Mouse (Mus musculus): ENCODE results near the gene C2cd6. TPM values are rescaled to one million over a fixed set of nuclear protein-coding genes. Genes with fewer than 3 reads are reported as not detected.

Gene C2cd6
- polyA plus RNA-seq (2012; rRNA removed), result not detected in 2 replicates

GRCm38 (mm10) chr1:59094705-59095104, at the start of gene C2cd6:
C2cd6 (minus strand) TSS chr1:59094900.
- no peak for DNase-seq (ENCODE audit: low read depth, low spot score)
- WGBS, result 91% methylated on average over 19 of the region's 19 CpGs

- peak; percentile 29 for DNase-seq (ENCODE audit: low read depth, low spot score)
These were observed 48.1 kb upstream of the C2cd6 start for GRCm38 (mm10) chr1:59142809-59143208.

- DNase-seq (ENCODE audit: low read depth, low spot score), result no peak
- 67% methylated on average over 5 of the region's 5 CpGs for WGBS
These were observed 39.7 kb upstream of the C2cd6 start for GRCm38 (mm10) chr1:59134419-59134818.

- no peak for DNase-seq (ENCODE audit: low read depth, low spot score)
- WGBS, result 64% methylated on average over 7 of the region's 7 CpGs
These were observed 34.2 kb upstream of the C2cd6 start for GRCm38 (mm10) chr1:59128879-59129278.

- WGBS, result 41% methylated on average over 5 of the region's 5 CpGs
- DNase-seq (ENCODE audit: low read depth, low spot score), result no peak
These were observed 30.9 kb upstream of the C2cd6 start for GRCm38 (mm10) chr1:59125558-59125957.

GRCm38 (mm10) chr1:59119720-59120457, 25.2 kb upstream of the C2cd6 start, which contains the start of gene Tmem237:
Tmem237 (minus strand) TSS chr1:59120408.
- peak; percentile 38 for DNase-seq (ENCODE audit: low read depth, low spot score)
- under 1% methylated on average over 74 of the region's 74 CpGs for WGBS

GRCm38 (mm10) chr1:59110524-59110923, 15.8 kb upstream of the C2cd6 start:
- 31% methylated on average over 8 of the region's 8 CpGs for WGBS

GRCm38 (mm10) chr1:59102071-59102470, 7.4 kb upstream of the C2cd6 start:
- no peak for DNase-seq (ENCODE audit: low read depth, low spot score)
- WGBS, result 85% methylated on average over 6 of the region's 6 CpGs

More at GRCm38 (mm10) chr1:59110524-59110923, 15.8 kb upstream of the C2cd6 start:
- no peak for DNase-seq (ENCODE audit: low read depth, low spot score)

GRCm38 (mm10) chr1:59101020-59101419, 6.3 kb upstream of the C2cd6 start:
- 86% methylated on average over 5 of the region's 5 CpGs for WGBS
- DNase-seq (ENCODE audit: low read depth, low spot score), result no peak

GRCm38 (mm10) chr1:59070867-59071266, 23.8 kb downstream of the C2cd6 start:
- no peak for DNase-seq (ENCODE audit: low read depth, low spot score)
- WGBS, result 15% methylated on average over 3 of the region's 3 CpGs

- 10% methylated on average over 3 of the region's 3 CpGs for WGBS
- DNase-seq (ENCODE audit: low read depth, low spot score), result no peak
These were observed 26.7 kb downstream of the C2cd6 start for GRCm38 (mm10) chr1:59067976-59068375.

GRCm38 (mm10) chr1:59063697-59064096, 31.0 kb downstream of the C2cd6 start:
- 36% methylated on average over 3 of the region's 3 CpGs for WGBS

GRCm38 (mm10) chr1:59056955-59057354, 37.7 kb downstream of the C2cd6 start:
- WGBS, result 27% methylated on average over 2 of the region's 2 CpGs

More at GRCm38 (mm10) chr1:59063697-59064096, 31.0 kb downstream of the C2cd6 start:
- no peak for DNase-seq (ENCODE audit: low read depth, low spot score)

GRCm38 (mm10) chr1:59051306-59051705, 43.4 kb downstream of the C2cd6 start:
- DNase-seq (ENCODE audit: low read depth, low spot score), result no peak

More at GRCm38 (mm10) chr1:59056955-59057354, 37.7 kb downstream of the C2cd6 start:
- no peak for DNase-seq (ENCODE audit: low read depth, low spot score)

GRCm38 (mm10) chr1:59037723-59038122, 57.0 kb downstream of the C2cd6 start:
- WGBS, result 72% methylated on average over 5 of the region's 5 CpGs
- no peak for DNase-seq (ENCODE audit: low read depth, low spot score)

More at GRCm38 (mm10) chr1:59051306-59051705, 43.4 kb downstream of the C2cd6 start:
- 51% methylated on average over 2 of the region's 2 CpGs for WGBS

- 29% methylated on average over 3 of the region's 3 CpGs for WGBS
- DNase-seq (ENCODE audit: low read depth, low spot score), result no peak
These were observed 73.1 kb downstream of the C2cd6 start for GRCm38 (mm10) chr1:59021556-59021955.

- no peak for DNase-seq (ENCODE audit: low read depth, low spot score)
- 37% methylated on average over 4 of the region's 4 CpGs for WGBS
These were observed 85.5 kb downstream of the C2cd6 start for GRCm38 (mm10) chr1:59009250-59009649.

Data from large intestine, adult 2 months (tissue).